Mouse (Mus musculus) adrenal gland, adult 8-10 months (tissue): ENCODE data around the gene Il23r. TPM values are rescaled to one million over a fixed set of nuclear protein-coding genes. Genes with fewer than 3 reads are reported as not detected.

Experiments used
- DNase-seq: peaks from one replicate; pipeline ENCODE4 v3.0.0; 2022
- total RNA-seq, 4 experiments: library from RNA; stranded (reverse); gene quantifications; 2 replicates each; pipeline ENCODE4 v1.2.4; 2022

Il23r gene
- total RNA-seq, 4 experiments from 2014 or later, result 22.9 to 29.1 (median 28.2) TPM

DNA sequence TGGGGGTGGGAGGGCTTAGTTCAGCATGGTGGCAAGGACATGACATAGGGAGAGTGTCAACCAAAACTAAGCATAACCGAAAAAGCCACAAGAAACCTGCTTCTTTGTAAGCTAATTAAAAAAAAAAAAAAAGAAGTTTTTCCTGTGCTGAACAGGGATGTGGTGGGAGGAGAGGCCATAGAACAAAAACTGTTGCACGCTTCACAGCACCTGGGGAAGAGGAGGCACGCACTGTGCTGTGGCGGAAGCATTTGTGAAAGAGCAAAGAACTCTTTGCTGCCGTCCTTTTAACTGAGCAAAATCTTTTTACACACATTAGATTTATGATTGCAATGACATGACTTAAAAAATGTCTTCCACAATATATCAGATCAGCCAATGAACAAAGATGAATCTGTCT lies 69.9 kb downstream of the Il23r start:
- DNase-seq, result no peak

DNA sequence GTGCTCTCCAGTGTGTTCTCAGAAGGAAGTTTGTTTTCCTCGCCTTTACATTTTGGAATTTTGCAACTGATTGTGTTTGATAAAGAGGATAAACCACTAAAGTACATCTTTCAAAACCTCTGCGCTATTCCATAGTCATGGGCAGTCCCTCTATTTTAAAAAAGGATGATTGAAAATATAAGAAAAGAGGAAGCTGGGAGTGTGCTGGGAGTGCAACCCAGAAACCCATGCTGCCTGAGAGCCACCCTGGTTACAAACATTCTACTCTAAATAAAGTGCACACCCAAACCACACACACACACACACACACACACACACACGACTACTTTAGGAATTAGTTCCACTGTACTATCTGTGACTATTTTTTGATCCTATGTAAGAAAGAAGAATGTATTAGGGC lies 75.1 kb downstream of the Il23r start:
- DNase-seq, result no peak

DNA sequence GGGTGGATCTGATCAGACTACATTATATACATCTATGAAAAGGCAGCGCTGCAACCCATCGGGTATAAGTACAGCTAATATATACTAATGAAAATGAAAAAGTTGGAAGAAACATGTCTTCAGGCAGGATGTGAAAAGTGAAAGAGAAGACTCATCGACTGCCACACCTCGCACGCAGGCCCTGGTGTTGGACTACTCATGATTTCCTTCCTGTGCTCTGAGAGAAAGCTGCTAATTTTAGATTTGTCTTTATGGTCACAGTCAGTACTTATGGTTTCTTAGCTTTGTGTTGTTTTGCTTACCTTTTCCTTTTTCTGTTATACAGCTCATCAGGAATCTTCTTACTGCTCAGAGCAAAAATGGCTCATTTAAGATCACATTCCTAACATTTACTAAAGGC lies 76.4 kb downstream of the Il23r start:
- DNase-seq, result no peak

DNA sequence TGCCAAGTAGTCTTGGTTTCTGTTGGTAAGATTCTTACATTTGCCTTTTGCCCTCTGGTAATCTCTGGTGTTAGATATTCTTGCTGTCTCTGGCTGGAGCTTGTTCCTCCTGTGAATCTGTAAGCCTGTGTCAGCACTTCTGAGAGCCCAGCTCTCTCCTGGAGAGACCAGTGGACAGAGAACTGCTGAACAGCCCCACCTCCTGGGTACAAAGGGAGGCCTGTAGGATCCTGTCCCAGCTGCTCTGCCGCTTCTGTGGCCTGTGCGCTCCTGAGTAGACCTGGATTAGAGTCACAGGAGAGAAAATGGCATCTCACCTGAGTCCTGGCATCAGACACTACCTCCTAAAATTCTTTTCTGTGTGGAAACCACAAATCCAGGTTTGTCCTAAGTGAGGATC lies 78.3 kb downstream of the Il23r start:
- DNase-seq, result no peak

- no peak for DNase-seq
Measured at GRCm38 (mm10) chr6:67405281-67405682, 86.4 kb downstream of the Il23r start.

DNA sequence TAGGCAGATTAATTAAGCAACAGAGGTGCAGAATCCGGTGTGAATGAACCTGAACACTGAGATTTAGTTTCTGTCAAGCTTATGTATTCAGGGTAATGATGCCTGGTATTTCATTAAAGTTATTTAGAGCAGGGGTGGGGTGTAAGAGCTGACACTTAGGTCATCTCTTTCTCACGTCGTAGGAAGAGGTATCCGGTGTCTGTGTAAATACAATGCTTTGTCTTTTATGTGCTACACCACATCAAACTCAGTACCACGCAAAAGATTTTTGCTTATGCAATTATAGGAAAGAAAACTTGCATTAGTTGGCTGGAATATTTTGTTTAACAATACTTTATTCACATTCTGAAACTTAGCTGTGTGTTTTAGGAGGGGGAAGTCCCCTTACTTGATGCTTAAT lies 92.1 kb downstream of the Il23r start:
- no peak for DNase-seq

- DNase-seq, result no peak
Measured at GRCm38 (mm10) chr6:67375982-67376391, 115.7 kb downstream of the Il23r start, which contains the start of gene Il12rb2. Il12rb2 (minus strand) TSS chr6:67376188.

Other genes with a start within 250 kb of the Il23r start
- under 1 TPM; 0.22 to 0.43 (median 0.27) TPM for gene Il12rb2, start 115.7 kb downstream of the Il23r start, total RNA-seq
- gene Tacstd2, start 43.9 kb upstream of the Il23r start, total RNA-seq, result not detected